Mouse (Mus musculus): ENCODE measurements at regions not wholly inside any gene's neighbourhood (a gene's known extent, or its start where the extent isn't known, plus 50 kb on each side); places are given as distances from the start of the nearest gene placed in this dataset.
A peak's percentile ranks its signal among the peaks of the same experiment; 100 is the strongest.

GRCm38 (mm10) chr19:37800161-37800660 lies 102.6 kb downstream of the Cyp26a1 start:
- ATAC-seq = no peak
- Histone ChIP-seq H3K9ac (ENCODE audit: low read depth, low read length) (no peak overlapping the region), H3K4me1 (replicated peaks; ENCODE audit: control insufficient read depth, insufficient read depth, low read length) (no peaks in the 10 kb centered on the region), H3K4me3 (ENCODE audit: low read depth, low read length) (no peak overlapping the region), H3K27ac (ENCODE audit: low read depth, low read length) (no peak overlapping the region), H3K36me3 (ENCODE audit: control insufficient read depth, insufficient read depth) (no peaks in the 10 kb centered on the region), H3K27me3 (replicated peaks; ENCODE audit: control insufficient read depth, insufficient read depth, low read length) (no peaks in the 10 kb centered on the region), H3K9me3 (ENCODE audit: control insufficient read depth) (no peaks in the 10 kb centered on the region), H3K4me2 (replicated peaks; ENCODE audit: low read depth) (no peak overlapping the region)
- 76% methylated on average over 3 of the region's 3 CpGs for WGBS
- TF ChIP-seq CTCF (IDR thresholded peaks at IDR 0.05; ENCODE audit: low read depth) = no peak

GRCm38 (mm10) chr19:37809666-37810065 lies 112.1 kb downstream of the Cyp26a1 start:
- H3K36me3 ChIP-seq (ENCODE audit: control insufficient read depth, insufficient read depth) = no peaks in the 10 kb centered on the region
- no peaks in the 10 kb centered on the region for H3K9me3 ChIP-seq (ENCODE audit: control insufficient read depth)
- WGBS = 81% methylated on average over 11 of the region's 11 CpGs
- H3K9ac ChIP-seq (ENCODE audit: low read depth, low read length) = no peak overlapping the region
- H3K27me3 ChIP-seq (replicated peaks; ENCODE audit: control insufficient read depth, insufficient read depth, low read length) = no peaks in the 10 kb centered on the region
- no peaks in the 10 kb centered on the region; the same call in 1 of the 2 replicates for H3K4me1 ChIP-seq (replicated peaks; ENCODE audit: control insufficient read depth, insufficient read depth, low read length)
- TF ChIP-seq CTCF (IDR thresholded peaks at IDR 0.05; ENCODE audit: low read depth) = no peak
- H3K4me2 ChIP-seq (replicated peaks; ENCODE audit: low read depth) = no peak overlapping the region
- H3K4me3 ChIP-seq (ENCODE audit: low read depth, low read length) = no peak overlapping the region
- no peak for ATAC-seq
- no peak overlapping the region for H3K27ac ChIP-seq (ENCODE audit: low read depth, low read length)

- ATAC-seq = no peak
- TF ChIP-seq CTCF (IDR thresholded peaks at IDR 0.05; ENCODE audit: low read depth) = no peak
- no peaks in the 10 kb centered on the region for H3K9me3 ChIP-seq (ENCODE audit: control insufficient read depth)
- no peaks in the 10 kb centered on the region for H3K27me3 ChIP-seq (replicated peaks; ENCODE audit: control insufficient read depth, insufficient read depth, low read length)
- 0 out of 2 replicates have a peak overlapping the region, but pooled peaks have one; percentile 5 for H3K4me3 ChIP-seq (ENCODE audit: low read depth, low read length)
- H3K4me2 ChIP-seq (replicated peaks; ENCODE audit: low read depth) = peak overlapping the region; percentile 47
- H3K9ac ChIP-seq (ENCODE audit: low read depth, low read length) = no peak overlapping the region
- no peak overlapping the region for H3K27ac ChIP-seq (ENCODE audit: low read depth, low read length)
- no peaks in the 10 kb centered on the region; the same call in 1 of the 2 replicates for H3K4me1 ChIP-seq (replicated peaks; ENCODE audit: control insufficient read depth, insufficient read depth, low read length)
- no peaks in the 10 kb centered on the region for H3K36me3 ChIP-seq (ENCODE audit: control insufficient read depth, insufficient read depth)
- WGBS = 18% methylated on average over 19 of the region's 19 CpGs
Observed at GRCm38 (mm10) chr19:37814089-37815073, 116.8 kb downstream of the Cyp26a1 start.

GRCm38 (mm10) chr19:37815627-37816026 lies 118.0 kb downstream of the Cyp26a1 start:
- H3K9ac ChIP-seq (ENCODE audit: low read depth, low read length) = no peak overlapping the region
- no peaks in the 10 kb centered on the region; the same call in 1 of the 2 replicates for H3K4me1 ChIP-seq (replicated peaks; ENCODE audit: control insufficient read depth, insufficient read depth, low read length)
- H3K9me3 ChIP-seq (ENCODE audit: control insufficient read depth) = no peaks in the 10 kb centered on the region
- WGBS = 91% methylated on average over 2 of the region's 2 CpGs
- H3K27ac ChIP-seq (ENCODE audit: low read depth, low read length) = no peak overlapping the region
- H3K4me2 ChIP-seq (replicated peaks; ENCODE audit: low read depth) = no peak overlapping the region
- no peak for ATAC-seq
- no peak overlapping the region for H3K4me3 ChIP-seq (ENCODE audit: low read depth, low read length)
- no peaks in the 10 kb centered on the region for H3K36me3 ChIP-seq (ENCODE audit: control insufficient read depth, insufficient read depth)
- H3K27me3 ChIP-seq (replicated peaks; ENCODE audit: control insufficient read depth, insufficient read depth, low read length) = no peaks in the 10 kb centered on the region
- no peak for TF ChIP-seq CTCF (IDR thresholded peaks at IDR 0.05; ENCODE audit: low read depth)

GRCm38 (mm10) chr19:37821243-37821642 lies 123.6 kb downstream of the Cyp26a1 start:
- no peaks in the 10 kb centered on the region for H3K27me3 ChIP-seq (replicated peaks; ENCODE audit: control insufficient read depth, insufficient read depth, low read length)
- H3K4me2 ChIP-seq (replicated peaks; ENCODE audit: low read depth) = no peak overlapping the region
- no peaks in the 10 kb centered on the region for H3K4me1 ChIP-seq (replicated peaks; ENCODE audit: control insufficient read depth, insufficient read depth, low read length)
- no peak for ATAC-seq
- H3K4me3 ChIP-seq (ENCODE audit: low read depth, low read length) = no peak overlapping the region
- no peak for TF ChIP-seq CTCF (IDR thresholded peaks at IDR 0.05; ENCODE audit: low read depth)
- no peak overlapping the region for H3K27ac ChIP-seq (ENCODE audit: low read depth, low read length)
- no peaks in the 10 kb centered on the region for H3K9me3 ChIP-seq (ENCODE audit: control insufficient read depth)
- WGBS = 45% methylated on average over 3 of the region's 3 CpGs
- H3K36me3 ChIP-seq (ENCODE audit: control insufficient read depth, insufficient read depth) = no peaks in the 10 kb centered on the region
- no peak overlapping the region for H3K9ac ChIP-seq (ENCODE audit: low read depth, low read length)

GRCm38 (mm10) chr19:37821671-37822190 lies 124.1 kb downstream of the Cyp26a1 start:
- H3K4me2 ChIP-seq (replicated peaks; ENCODE audit: low read depth) = no peak overlapping the region

More at GRCm38 (mm10) chr19:37821671-37822190, 124.1 kb downstream of the Cyp26a1 start:
- Histone ChIP-seq H3K9ac (ENCODE audit: low read depth, low read length) (no peak overlapping the region), H3K27ac (ENCODE audit: low read depth, low read length) (no peak overlapping the region), H3K9me3 (ENCODE audit: control insufficient read depth) (no peaks in the 10 kb centered on the region), H3K4me1 (replicated peaks; ENCODE audit: control insufficient read depth, insufficient read depth, low read length) (no peaks in the 10 kb centered on the region), H3K36me3 (ENCODE audit: control insufficient read depth, insufficient read depth) (no peaks in the 10 kb centered on the region), H3K4me3 (ENCODE audit: low read depth, low read length) (no peak overlapping the region), H3K27me3 (replicated peaks; ENCODE audit: control insufficient read depth, insufficient read depth, low read length) (no peaks in the 10 kb centered on the region)
- no peak for ATAC-seq
- 77% methylated on average over 3 of the region's 3 CpGs for whole genome bisulfite sequencing
- no peak for TF ChIP-seq CTCF (IDR thresholded peaks at IDR 0.05; ENCODE audit: low read depth)
